Mouse (Mus musculus) lung, embryonic 16.5 days (tissue): ENCODE data around the gene Eng. TPM values are rescaled to one million over a fixed set of nuclear protein-coding genes. Genes with fewer than 3 reads are reported as not detected.

Source experiments
- ATAC-seq: fragments of 200-750 bp; cut with Nextera tagmentation; 2 replicates; pipeline ENCODE4 v1.8.0; 2017; ENCODE audit warnings: low read depth, mild to moderate bottlenecking, moderate library complexity
- H3K27ac ChIP-seq: fragments of 300-500 bp; sonication (generic); 2 replicates; pipeline ENCODE4 v1.5.1; 2014; ENCODE audit warnings: mild to moderate bottlenecking, control low read depth, low read length
- H3K27me3 ChIP-seq: fragments of 300-500 bp; sonication (generic); 2 replicates; pipeline ENCODE4 v1.6.1; 2014; ENCODE audit warnings: low read depth, low read length, mixed read lengths; ENCODE audit not compliant: control insufficient read depth, insufficient read depth
- H3K36me3 ChIP-seq: fragments of 300-500 bp; sonication (generic); 2 replicates; pipeline ENCODE4 v1.6.1; 2014; ENCODE audit warnings: low read length; ENCODE audit not compliant: control insufficient read depth, insufficient read depth
- H3K4me1 ChIP-seq: fragments of 300-500 bp; sonication (generic); replicated peaks from 2 replicates; pipeline ENCODE4 v1.6.1; 2014; ENCODE audit warnings: low read length, mixed read lengths; ENCODE audit not compliant: control insufficient read depth, insufficient read depth
- H3K4me2 ChIP-seq: fragments of 300-500 bp; sonication (generic); 2 replicates; pipeline ENCODE4 v1.6.1; 2014; ENCODE audit warnings: low read depth, low read length, control low read depth
- H3K4me3 ChIP-seq: fragments of 300-500 bp; sonication (generic); 2 replicates; pipeline ENCODE4 v1.5.1; 2014; ENCODE audit warnings: mild to moderate bottlenecking, low read length, control low read depth
- H3K9ac ChIP-seq: fragments of 300-500 bp; sonication (generic); 2 replicates; pipeline ENCODE4 v1.6.1; 2014; ENCODE audit warnings: low read length, control low read depth
- H3K9me3 ChIP-seq: fragments of 300-500 bp; sonication (generic); 2 replicates; pipeline ENCODE4 v1.6.1; 2016; ENCODE audit warnings: low read length; ENCODE audit not compliant: control insufficient read depth
- WGBS: fragments of 180-500 bp; shearing (Covaris S2); extraction: QIAGEN DNeasy Blood & Tissue Kit; methylation state at CpG from one replicate; pipeline ENCODE4 v1.1.7; 2014; 5-methylcytosine and 5-hydroxymethylcytosine counted together
- polyA plus RNA-seq: library from polyadenylated mRNA; unstranded; fragments of >200 nt; fragmentation: Nextera tagmentation; extraction: Ambion mirVana; gene quantifications from 2 replicates; pipeline ENCODE4 v1.2.1, GENCODE M21; 2015

Gene Eng
- polyA plus RNA-seq, 1 experiment from 2014 or later: 120 TPM

- Histone ChIP-seq H3K4me1 (peaks cover 49% of the 10 kb centered on the region), H3K9me3 (no peaks in the 10 kb centered on the region), H3K27me3 (no peaks in the 10 kb centered on the region), H3K27ac (peak overlapping the region; percentile 79), H3K4me2 (peak overlapping the region; percentile 23), H3K36me3 (no peaks in the 10 kb centered on the region), H3K9ac (peak overlapping the region; percentile 45), H3K4me3 (no peak overlapping the region)
- WGBS: 25% methylated on average over 5 of the region's 5 CpGs
- peak; percentile 50 for ATAC-seq
Measured at GRCm38 (mm10) chr2:32628729-32629128, 17.7 kb upstream of the Eng start.

DNA sequence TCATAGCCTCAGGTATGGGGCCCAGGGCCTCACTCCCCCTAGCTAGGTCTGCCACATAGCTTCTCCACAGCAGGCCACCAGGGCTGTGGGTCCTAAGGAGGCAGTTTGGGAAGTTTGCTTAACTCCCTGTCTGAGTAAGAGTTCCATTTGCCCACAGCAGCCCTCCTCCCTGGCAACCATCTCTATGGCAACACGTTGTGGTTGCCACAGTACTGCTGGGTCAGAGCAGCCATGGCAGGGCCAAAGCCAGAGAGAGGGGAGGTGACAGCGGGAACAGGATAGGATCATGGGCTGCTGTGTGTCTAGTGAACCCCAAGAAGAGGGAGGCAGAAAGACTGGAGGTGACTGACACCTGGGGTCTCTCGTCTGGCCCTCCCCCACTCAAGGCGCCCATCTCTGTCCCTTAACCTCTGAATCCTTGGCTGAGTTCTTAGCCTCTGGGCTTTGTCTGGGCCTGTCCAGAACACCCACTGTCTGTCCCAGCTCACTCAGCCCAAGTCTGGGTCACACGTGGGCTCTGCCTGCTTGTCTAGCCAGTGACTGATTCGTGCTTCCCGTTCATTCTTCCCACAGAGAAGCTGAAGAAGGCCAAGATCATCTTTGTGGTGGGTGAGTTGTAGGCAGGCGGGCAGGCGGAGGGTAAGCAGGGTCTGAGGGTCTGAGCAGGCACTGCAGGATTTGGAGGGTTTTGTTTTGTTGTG is 17.0 kb upstream of the Eng start:
- Histone ChIP-seq H3K4me1 (peaks cover 48% of the 10 kb centered on the region), H3K27me3 (no peaks in the 10 kb centered on the region), H3K9me3 (no peaks in the 10 kb centered on the region), H3K27ac (peak overlapping the region; percentile 79), H3K4me3 (no peak overlapping the region), H3K4me2 (peak overlapping the region; percentile 23; the same call in 1 of the 2 replicates), H3K9ac (peak overlapping the region; percentile 15), H3K36me3 (no peaks in the 10 kb centered on the region)
- ATAC-seq: peak; percentile 65
- whole genome bisulfite sequencing: 43% methylated on average over 9 of the region's 9 CpGs

DNA sequence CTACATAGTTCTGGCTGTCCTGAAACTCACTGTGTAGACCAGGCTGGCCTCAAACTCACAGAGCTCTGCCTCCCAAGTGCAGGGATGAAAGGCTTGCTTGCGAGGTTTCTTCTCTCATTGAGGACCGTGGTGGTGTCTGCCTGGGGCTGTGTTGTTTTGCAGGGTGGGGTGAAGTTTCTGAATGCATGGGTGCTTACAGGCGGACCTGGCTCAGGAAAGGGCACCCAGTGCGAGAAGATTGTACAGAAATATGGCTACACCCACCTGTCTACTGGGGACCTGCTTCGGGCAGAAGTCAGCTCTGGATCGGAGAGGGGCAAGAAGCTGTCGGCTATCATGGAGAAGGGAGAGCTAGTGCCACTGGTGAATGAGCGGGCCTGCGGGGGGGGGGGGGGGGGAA is 16.4 kb upstream of the Eng start:
- H3K4me1 ChIP-seq: peaks cover 42% of the 10 kb centered on the region
- 79% methylated on average over 8 of the region's 9 CpGs for WGBS

GRCm38 (mm10) chr2:32631046-32631445 is 15.3 kb upstream of the Eng start:
- H3K4me1 ChIP-seq: peaks cover 31% of the 10 kb centered on the region
- H3K4me3 ChIP-seq: no peak overlapping the region
- no peak overlapping the region for H3K4me2 ChIP-seq
- H3K36me3 ChIP-seq: no peaks in the 10 kb centered on the region
- no peaks in the 10 kb centered on the region for H3K27me3 ChIP-seq
- no peak for ATAC-seq
- 82% methylated on average over 10 of the region's 10 CpGs for WGBS
- H3K9me3 ChIP-seq: no peaks in the 10 kb centered on the region
- no peak overlapping the region for H3K9ac ChIP-seq
- no peak overlapping the region for H3K27ac ChIP-seq

More for the DNA sequence above, 16.4 kb upstream of the Eng start:
- no peak for ATAC-seq
- Histone ChIP-seq H3K36me3 (no peaks in the 10 kb centered on the region), H3K9ac (no peak overlapping the region), H3K4me2 (no peak overlapping the region), H3K27me3 (no peaks in the 10 kb centered on the region), H3K27ac (no peak overlapping the region), H3K9me3 (no peaks in the 10 kb centered on the region), H3K4me3 (no peak overlapping the region)

GRCm38 (mm10) chr2:32631737-32632394 is 14.5 kb upstream of the Eng start:
- 48% methylated on average over 7 of the region's 7 CpGs for WGBS
- H3K4me2 ChIP-seq: no peak overlapping the region
- peak overlapping the region; percentile 29; the same call in 1 of the 2 replicates for H3K9ac ChIP-seq
- ATAC-seq: peak; percentile 53
- no peaks in the 10 kb centered on the region for H3K36me3 ChIP-seq
- no peaks in the 10 kb centered on the region for H3K27me3 ChIP-seq
- H3K4me1 ChIP-seq: peaks cover 23% of the 10 kb centered on the region
- H3K27ac ChIP-seq: peak overlapping the region; percentile 44; the same call in 1 of the 2 replicates
- no peaks in the 10 kb centered on the region for H3K9me3 ChIP-seq
- no peak overlapping the region for H3K4me3 ChIP-seq

DNA sequence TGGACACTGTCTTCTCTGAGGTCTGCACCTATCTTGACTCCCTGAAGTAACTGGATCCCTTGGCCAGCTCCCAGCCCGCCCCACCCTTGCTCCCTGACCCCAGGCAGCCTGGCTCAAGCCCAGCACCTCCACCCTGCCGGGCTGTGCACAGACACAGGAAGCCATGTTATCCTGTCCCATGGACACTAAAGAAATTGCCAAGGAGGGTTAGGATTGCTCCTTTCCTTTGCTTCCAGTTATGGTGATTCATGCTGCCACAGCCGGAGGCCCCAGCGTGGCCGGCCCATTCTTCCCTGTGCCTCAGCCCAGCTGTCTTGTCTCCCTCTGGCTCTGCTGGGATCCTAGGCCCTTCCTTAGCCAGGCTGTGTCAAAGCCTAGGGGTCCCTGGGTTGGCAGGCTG is 12.7 kb upstream of the Eng start:
- H3K36me3 ChIP-seq: no peaks in the 10 kb centered on the region
- 45% methylated on average over 5 of the region's 5 CpGs for WGBS
- H3K27me3 ChIP-seq: no peaks in the 10 kb centered on the region
- H3K9ac ChIP-seq: no peak overlapping the region
- ATAC-seq: no peak
- H3K27ac ChIP-seq: peak overlapping the region; percentile 49; the same call in 1 of the 2 replicates
- H3K4me2 ChIP-seq: no peak overlapping the region
- H3K9me3 ChIP-seq: no peaks in the 10 kb centered on the region
- H3K4me3 ChIP-seq: no peak overlapping the region
- H3K4me1 ChIP-seq: peaks cover 19% of the 10 kb centered on the region

- Histone ChIP-seq H3K27ac (no peak overlapping the region), H3K36me3 (no peaks in the 10 kb centered on the region), H3K4me3 (no peak overlapping the region), H3K9me3 (no peaks in the 10 kb centered on the region), H3K9ac (no peak overlapping the region), H3K4me2 (no peak overlapping the region), H3K4me1 (peaks cover 12% of the 10 kb centered on the region), H3K27me3 (no peaks in the 10 kb centered on the region)
- no peak for ATAC-seq
- WGBS: 78% methylated on average over 10 of the region's 10 CpGs
Measured at GRCm38 (mm10) chr2:32634277-32635105, 11.9 kb upstream of the Eng start.

- no peak overlapping the region for H3K9ac ChIP-seq
- peaks cover 16% of the 10 kb centered on the region for H3K4me1 ChIP-seq
- 83% methylated on average over 7 of the region's 7 CpGs for WGBS
- H3K27ac ChIP-seq: no peak overlapping the region
- no peaks in the 10 kb centered on the region for H3K9me3 ChIP-seq
- no peaks in the 10 kb centered on the region for H3K36me3 ChIP-seq
- ATAC-seq: no peak
- H3K27me3 ChIP-seq: no peaks in the 10 kb centered on the region
- no peak overlapping the region for H3K4me3 ChIP-seq
- H3K4me2 ChIP-seq: no peak overlapping the region
Measured at GRCm38 (mm10) chr2:32636617-32637016, 9.8 kb upstream of the Eng start.

DNA sequence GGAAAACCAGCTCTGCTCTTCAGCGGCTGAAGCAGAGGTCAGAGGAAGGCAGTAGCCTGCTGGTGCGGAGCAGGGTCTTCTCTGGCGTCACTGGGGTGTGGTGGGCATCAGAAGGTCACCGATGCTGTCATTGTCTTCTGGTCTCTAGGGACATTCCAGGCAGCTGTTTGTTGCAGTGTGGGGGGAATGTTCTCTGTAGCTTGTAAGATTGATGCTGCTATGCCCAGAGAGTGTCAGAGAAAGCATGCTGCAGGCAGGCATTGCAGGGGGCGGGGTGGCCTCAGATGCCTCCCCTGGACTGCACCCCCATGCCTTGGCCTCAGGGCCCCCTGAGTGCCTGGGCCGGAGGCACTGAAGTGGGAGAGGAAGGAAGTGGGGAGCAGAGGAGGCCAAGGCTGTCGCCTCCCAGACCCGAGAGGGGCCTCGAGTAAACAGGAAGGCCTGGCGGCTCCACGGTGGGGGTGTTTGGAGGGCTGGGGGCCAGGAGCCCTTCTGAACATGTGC is 8.6 kb upstream of the Eng start:
- Histone ChIP-seq H3K4me1 (peaks cover 21% of the 10 kb centered on the region), H3K4me2 (no peak overlapping the region)
- ATAC-seq: peak; percentile 92

More for the DNA sequence above, 8.6 kb upstream of the Eng start:
- no peak overlapping the region for H3K4me3 ChIP-seq
- peak overlapping the region; percentile 8; the same call in 1 of the 2 replicates for H3K9ac ChIP-seq
- H3K9me3 ChIP-seq: no peaks in the 10 kb centered on the region
- no peaks in the 10 kb centered on the region for H3K27me3 ChIP-seq
- no peaks in the 10 kb centered on the region for H3K36me3 ChIP-seq
- H3K27ac ChIP-seq: peak overlapping the region; percentile 43
- 14% methylated on average over 11 of the region's 11 CpGs for WGBS
